Mouse (Mus musculus): ENCODE results near the gene Ddx43. TPM values are rescaled to one million over a fixed set of nuclear protein-coding genes. Genes with fewer than 3 reads are reported as not detected.
"Not testable (repeated sequence)": the region's sequence is repeated elsewhere in the genome, so short reads cannot be mapped to it uniquely, and the experiment has no call there.

The Ddx43 gene
- polyA plus RNA-seq, 1 experiment: 0.05 TPM

- H3K4me1 ChIP-seq (ENCODE audit: control insufficient read depth, insufficient read depth, low read length): no peaks in the 10 kb centered on the region; the same call in 1 of the 2 replicates
- 85% methylated on average over 6 of the region's 6 CpGs for WGBS
- no peak for DNase-seq
- H3K4me3 ChIP-seq (replicated peaks; ENCODE audit: extremely low read depth, low read depth, low read length): no peak overlapping the region
- TF ChIP-seq CTCF (IDR thresholded peaks at IDR 0.05; ENCODE audit: insufficient read depth, low read length) (no peak), POLR2A (IDR thresholded peaks at IDR 0.05; ENCODE audit: borderline replicate concordance, extremely low read depth, low read depth, low read length) (no peak)
Measured at GRCm38 (mm10) chr9:78359750-78360483, 35.7 kb upstream of the Ddx43 start.

DNA sequence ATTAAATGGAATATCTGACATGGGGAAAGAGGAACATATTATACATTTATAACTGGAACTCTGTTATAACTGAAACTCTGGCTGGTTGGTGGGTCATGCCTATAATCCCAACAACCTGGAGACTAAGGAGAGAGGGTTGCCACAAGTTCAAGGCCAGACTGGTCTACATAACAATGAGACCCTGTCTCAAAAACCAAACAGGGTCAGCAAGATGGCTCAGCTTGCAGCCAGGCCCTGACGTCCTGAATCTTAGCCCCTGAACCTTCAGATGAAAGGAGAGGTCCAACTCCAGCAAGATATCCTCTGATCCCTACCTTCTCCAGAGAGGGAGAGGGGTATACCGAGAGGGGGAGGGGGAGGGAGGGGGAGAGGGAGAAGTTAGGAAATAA, 35.1 kb upstream of the Ddx43 start:
- TF ChIP-seq CTCF (IDR thresholded peaks at IDR 0.05; ENCODE audit: insufficient read depth, low read length): no peak
- TF ChIP-seq POLR2A (IDR thresholded peaks at IDR 0.05; ENCODE audit: borderline replicate concordance, extremely low read depth, low read depth, low read length): no peak
- Histone ChIP-seq H3K4me1 (ENCODE audit: control insufficient read depth, insufficient read depth, low read length) (no peaks in the 10 kb centered on the region; the same call in 1 of the 2 replicates), H3K4me3 (replicated peaks; ENCODE audit: extremely low read depth, low read depth, low read length) (no peak overlapping the region)
- 51% methylated on average over 2 of the region's 2 CpGs for WGBS
- DNase-seq: no peak

- no peak for TF ChIP-seq CTCF (IDR thresholded peaks at IDR 0.05; ENCODE audit: insufficient read depth, low read length)
- TF ChIP-seq POLR2A (IDR thresholded peaks at IDR 0.05; ENCODE audit: borderline replicate concordance, extremely low read depth, low read depth, low read length): no peak
- 34% methylated on average over 6 of the region's 6 CpGs for WGBS
- Histone ChIP-seq H3K4me3 (replicated peaks; ENCODE audit: extremely low read depth, low read depth, low read length) (no peak overlapping the region), H3K4me1 (ENCODE audit: control insufficient read depth, insufficient read depth, low read length) (no peaks in the 10 kb centered on the region; the same call in 1 of the 2 replicates)
- DNase-seq: no peak
Measured at GRCm38 (mm10) chr9:78363374-78363773, 32.2 kb upstream of the Ddx43 start.

- TF ChIP-seq CTCF (IDR thresholded peaks at IDR 0.05; ENCODE audit: insufficient read depth, low read length) (no peak), POLR2A (IDR thresholded peaks at IDR 0.05; ENCODE audit: borderline replicate concordance, extremely low read depth, low read depth, low read length) (no peak)
- Histone ChIP-seq H3K4me3 (replicated peaks; ENCODE audit: extremely low read depth, low read depth, low read length) (no peak overlapping the region), H3K4me1 (ENCODE audit: control insufficient read depth, insufficient read depth, low read length) (no peaks in the 10 kb centered on the region; the same call in 1 of the 2 replicates)
- 93% methylated on average over 6 of the region's 6 CpGs for WGBS
- no peak for DNase-seq
Measured at GRCm38 (mm10) chr9:78364701-78365100, 30.9 kb upstream of the Ddx43 start.

- no peaks in the 10 kb centered on the region; the same call in 1 of the 2 replicates for H3K4me1 ChIP-seq (ENCODE audit: control insufficient read depth, insufficient read depth, low read length)
- TF ChIP-seq CTCF (IDR thresholded peaks at IDR 0.05; ENCODE audit: insufficient read depth, low read length) (no peak), POLR2A (IDR thresholded peaks at IDR 0.05; ENCODE audit: borderline replicate concordance, extremely low read depth, low read depth, low read length) (no peak)
- DNase-seq: no peak
- no peak overlapping the region for H3K4me3 ChIP-seq (replicated peaks; ENCODE audit: extremely low read depth, low read depth, low read length)
- 56% methylated on average over 13 of the region's 13 CpGs for WGBS
Measured at GRCm38 (mm10) chr9:78365850-78366544, 29.6 kb upstream of the Ddx43 start.

DNA sequence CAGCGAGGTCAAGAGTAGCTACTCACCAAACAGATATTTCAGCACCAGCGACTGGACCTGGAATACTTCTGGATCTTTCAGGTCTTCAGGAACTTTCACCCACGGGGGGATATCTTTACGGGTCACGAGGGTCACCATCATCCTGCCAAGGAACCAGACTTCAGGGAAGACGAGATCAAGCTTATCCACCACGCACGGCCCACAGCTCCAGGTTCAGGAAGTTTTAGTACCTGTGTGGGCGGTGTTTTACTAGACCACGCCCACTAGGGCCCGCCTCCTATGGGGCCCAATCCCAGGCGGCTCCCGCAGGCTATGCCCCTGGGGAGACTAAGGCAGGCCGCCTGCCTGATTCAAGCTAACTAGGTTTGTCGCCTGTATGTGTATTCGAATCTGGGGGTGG, 27.6 kb upstream of the Ddx43 start, which contains the start of gene Dppa5a:
Gene Dppa5a, minus strand, starts transcription at position 219 of the 400 bp plus-strand sequence.
- not testable (repeated sequence) for H3K4me3 ChIP-seq (replicated peaks; ENCODE audit: extremely low read depth, low read depth, low read length); H3K4me1 ChIP-seq (ENCODE audit: control insufficient read depth, insufficient read depth, low read length); DNase-seq
- 89% methylated on average over 16 of the region's 16 CpGs for WGBS

GRCm38 (mm10) chr9:78368671-78369293, 26.8 kb upstream of the Ddx43 start:
- no peaks in the 10 kb centered on the region for H3K4me1 ChIP-seq (ENCODE audit: control insufficient read depth, insufficient read depth, low read length)
- TF ChIP-seq POLR2A (IDR thresholded peaks at IDR 0.05; ENCODE audit: borderline replicate concordance, extremely low read depth, low read depth, low read length): no peak
- no peak for TF ChIP-seq CTCF (IDR thresholded peaks at IDR 0.05; ENCODE audit: insufficient read depth, low read length)
- no peak overlapping the region for H3K4me3 ChIP-seq (replicated peaks; ENCODE audit: extremely low read depth, low read depth, low read length)
- 66% methylated on average over 3 of the region's 3 CpGs for WGBS
- DNase-seq: no peak

- H3K4me3 ChIP-seq (replicated peaks; ENCODE audit: extremely low read depth, low read depth, low read length): no peak overlapping the region
- H3K4me1 ChIP-seq (ENCODE audit: control insufficient read depth, insufficient read depth, low read length): no peaks in the 10 kb centered on the region
- TF ChIP-seq POLR2A (IDR thresholded peaks at IDR 0.05; ENCODE audit: borderline replicate concordance, extremely low read depth, low read depth, low read length): no peak
- no peak for TF ChIP-seq CTCF (IDR thresholded peaks at IDR 0.05; ENCODE audit: insufficient read depth, low read length)
- DNase-seq: no peak
- WGBS: 92% methylated on average over 2 of the region's 2 CpGs
Measured at GRCm38 (mm10) chr9:78369349-78369748, 26.2 kb upstream of the Ddx43 start.

DNA sequence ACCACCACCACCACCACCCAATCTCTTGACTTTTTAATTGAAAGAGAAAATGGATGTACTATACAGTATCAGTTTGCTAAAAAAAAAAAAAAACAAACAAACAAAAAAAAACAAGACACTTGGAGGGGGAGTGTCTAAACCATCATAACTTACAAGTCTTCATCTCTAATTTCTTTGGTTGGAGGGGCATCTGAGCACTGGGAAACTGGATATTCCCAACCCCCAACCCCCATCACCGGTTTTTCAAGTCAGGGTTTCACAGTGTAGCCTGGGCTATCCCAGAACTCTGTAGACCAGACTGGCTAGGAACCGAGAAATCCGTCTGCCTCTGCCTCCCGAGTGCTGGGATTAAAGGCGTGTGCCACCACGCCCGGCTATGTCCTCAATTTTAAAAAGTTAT, 25.8 kb upstream of the Ddx43 start:
- TF ChIP-seq CTCF (IDR thresholded peaks at IDR 0.05; ENCODE audit: insufficient read depth, low read length) (no peak), POLR2A (IDR thresholded peaks at IDR 0.05; ENCODE audit: borderline replicate concordance, extremely low read depth, low read depth, low read length) (no peak)
- 92% methylated on average over 7 of the region's 7 CpGs for WGBS
- no peak overlapping the region for H3K4me3 ChIP-seq (replicated peaks; ENCODE audit: extremely low read depth, low read depth, low read length)
- no peak for DNase-seq
- no peaks in the 10 kb centered on the region for H3K4me1 ChIP-seq (ENCODE audit: control insufficient read depth, insufficient read depth, low read length)
